Mouse (Mus musculus) R1 (cell line): ENCODE measurements around the gene Cacna1c.

Source experiments
- DNase-seq: peaks from one replicate; pipeline ENCODE4 v3.0.0-alpha.2; 2018; ENCODE audit warnings: low read depth, low spot score

The Cacna1c gene

DNA sequence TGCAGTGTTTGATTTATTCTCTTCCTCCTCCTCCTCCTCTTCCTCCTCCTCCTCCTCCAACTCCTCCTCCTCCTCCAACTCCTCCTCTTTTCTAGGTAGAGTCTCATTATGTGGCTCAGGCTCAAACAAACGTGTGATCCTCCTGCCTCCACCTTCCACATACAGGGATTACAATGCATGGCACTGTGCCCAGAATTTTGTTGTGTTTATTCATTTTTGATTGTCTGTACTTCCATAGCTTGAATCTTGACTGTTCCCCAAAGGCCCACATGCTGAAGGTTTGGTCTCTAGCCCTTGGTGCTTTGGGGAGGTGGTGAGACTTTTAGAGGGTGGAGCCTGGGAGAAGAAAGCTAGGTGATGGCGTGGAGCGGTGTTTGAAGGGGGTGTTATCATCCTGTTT, 383.7 kb downstream of the Cacna1c start:
- no peak for DNase-seq

DNA sequence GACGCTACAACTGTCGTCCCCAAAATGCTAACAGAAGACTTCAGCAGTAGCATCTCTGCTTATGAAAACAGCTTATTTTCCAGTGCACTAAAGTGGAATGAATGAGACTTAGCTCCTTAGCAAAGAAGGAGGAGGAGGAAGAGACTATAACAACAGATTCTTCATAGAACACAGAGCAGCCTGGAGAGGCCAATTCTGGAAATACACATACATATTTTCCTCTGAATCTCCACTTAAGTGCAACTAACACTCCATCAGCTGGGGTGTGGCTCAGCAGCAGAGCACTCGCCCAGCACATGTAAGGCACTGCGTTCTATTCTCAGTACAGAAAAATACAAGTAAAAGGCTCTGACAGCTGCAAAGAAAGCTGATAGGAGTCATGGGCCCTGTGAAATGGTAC, 384.2 kb downstream of the Cacna1c start:
- no peak for DNase-seq

DNA sequence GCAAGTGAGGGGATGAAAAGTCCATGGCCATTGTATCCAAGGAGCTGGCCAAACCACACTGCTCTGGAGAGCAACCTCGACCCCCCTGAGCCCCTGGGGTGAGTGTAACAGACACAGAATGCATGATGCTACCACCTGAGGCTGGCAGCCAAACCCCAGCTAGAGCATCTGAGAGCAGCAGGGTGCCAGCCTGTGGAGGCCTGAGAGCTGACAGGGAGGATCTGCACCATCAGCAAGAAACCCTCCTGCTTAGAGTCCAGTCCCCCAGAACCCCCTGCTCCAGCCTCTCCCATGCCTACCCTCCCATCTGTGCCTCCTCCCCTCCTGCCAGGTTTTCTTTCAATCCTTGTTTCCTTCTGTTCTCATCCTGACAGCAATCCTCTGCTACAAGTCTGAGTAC, 385.4 kb downstream of the Cacna1c start:
- no peak for DNase-seq

DNA sequence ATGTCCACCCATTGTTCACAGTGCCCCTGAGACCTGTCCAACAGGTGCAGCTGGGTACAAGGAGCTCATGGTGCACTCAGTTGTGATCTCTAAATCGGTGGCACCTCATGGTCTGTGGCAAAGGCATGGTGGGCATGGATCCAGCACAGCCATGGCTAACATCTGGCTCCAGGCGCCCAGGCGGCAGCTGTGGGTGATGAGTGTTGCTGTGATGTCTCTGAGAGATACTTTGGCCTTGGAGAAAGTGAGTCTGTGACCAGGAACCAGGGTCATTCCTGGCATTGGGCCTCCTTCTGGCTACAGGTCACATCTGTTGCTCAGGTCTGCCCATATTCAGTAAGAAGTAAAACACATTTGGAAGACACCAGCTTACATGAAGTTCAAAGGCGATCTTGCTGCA, 391.1 kb downstream of the Cacna1c start:
- DNase-seq = no peak

DNA sequence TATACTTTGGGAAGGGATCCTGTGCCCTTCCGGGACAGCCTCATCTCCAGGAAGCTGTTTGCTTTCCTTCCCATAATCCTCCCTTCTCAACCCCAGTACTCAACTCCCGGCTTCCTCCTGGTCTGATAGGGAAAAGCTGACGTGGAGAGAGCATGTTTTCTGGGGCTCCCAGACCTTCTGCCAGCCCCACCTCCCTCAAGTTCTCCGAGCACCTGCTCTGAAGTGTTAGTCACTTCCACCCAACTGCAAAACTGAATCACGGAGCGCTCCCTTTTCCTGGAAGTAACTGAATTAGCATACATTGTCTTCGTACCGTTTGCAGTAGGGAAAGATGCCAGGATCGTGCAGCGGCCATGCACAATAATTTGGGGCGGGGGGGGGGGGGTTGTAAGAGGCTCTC, 393.9 kb downstream of the Cacna1c start:
- peak; percentile 11 for DNase-seq

DNA sequence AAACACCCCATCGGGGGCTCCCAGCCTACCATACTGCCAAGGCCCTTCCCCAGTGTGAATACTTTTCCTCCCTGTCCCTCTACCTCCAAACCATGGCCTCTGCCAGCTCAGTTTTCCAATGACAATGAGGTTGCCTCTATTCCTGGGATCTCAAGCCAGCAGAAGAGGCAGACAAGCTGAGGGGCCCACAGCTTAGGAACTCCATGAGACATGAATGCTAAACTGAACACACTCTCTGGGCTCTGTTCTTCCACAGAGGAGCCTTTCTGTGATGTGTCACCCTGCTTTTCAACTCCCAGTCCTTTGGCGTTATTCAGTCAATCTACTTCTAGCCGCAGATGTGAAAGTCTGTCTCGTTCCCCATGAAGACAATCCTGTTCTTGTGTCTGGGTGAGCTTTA, 399.8 kb downstream of the Cacna1c start:
- DNase-seq = no peak

DNA sequence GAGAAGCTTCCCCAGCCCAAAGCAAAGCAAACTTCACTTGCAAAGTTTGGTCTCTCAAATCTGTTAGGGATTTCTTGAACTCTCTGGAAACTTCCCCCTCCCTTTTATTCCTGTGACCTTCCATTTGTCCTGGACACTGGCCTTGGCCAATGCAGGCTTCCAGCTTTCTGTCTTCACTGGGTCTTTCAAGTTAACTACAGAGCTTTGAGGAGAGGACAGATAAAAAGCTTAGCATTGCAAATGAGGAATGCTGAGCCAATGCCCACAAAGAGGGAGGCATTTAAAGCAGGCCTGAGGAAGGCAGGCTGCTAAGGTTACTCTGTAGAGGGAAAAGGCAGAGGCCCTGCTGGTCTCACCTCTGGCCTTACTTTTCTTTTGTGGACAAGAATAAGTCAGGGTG, 400.5 kb downstream of the Cacna1c start:
- DNase-seq = peak; percentile 20

DNA sequence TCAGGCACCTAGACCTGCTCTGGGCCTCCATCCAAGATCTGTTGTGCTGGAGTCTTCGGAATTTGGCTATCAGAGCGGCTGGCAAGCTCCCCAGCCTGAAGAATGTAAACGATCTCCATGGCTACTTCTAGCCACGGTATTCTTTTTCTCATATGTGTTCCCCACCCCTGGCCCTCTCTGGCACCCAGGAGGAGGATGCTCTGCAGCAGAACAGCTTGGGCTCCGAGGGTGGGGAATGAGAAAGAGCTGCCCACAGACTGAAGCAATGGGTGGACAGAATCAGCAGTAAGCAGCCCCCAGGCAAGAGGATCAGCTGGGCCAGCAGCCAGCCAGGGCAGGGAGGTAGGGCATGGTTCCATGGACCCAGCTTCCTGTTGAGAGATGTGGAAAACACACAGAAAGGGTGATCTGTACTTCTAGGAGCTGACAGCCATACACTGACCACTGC, 404.3 kb downstream of the Cacna1c start:
- no peak for DNase-seq

DNA sequence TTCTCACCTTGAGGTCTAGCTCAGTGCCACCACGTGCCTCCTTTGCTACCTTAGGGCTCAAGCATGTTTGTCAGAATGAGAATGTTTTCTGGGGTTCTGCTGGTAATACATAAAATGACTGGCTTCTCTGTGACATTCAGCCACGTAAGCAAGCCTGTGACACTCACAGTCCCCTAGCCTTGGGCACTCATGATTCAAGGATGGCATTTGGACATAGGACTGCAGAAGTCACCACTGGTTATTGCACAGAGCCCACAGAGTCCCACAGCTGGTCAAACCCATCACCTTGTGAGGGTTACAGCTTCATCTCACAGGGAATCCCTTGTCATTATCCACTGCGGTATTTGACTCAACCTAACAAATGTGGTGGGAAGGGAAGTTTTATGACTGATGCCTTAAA, 408.3 kb downstream of the Cacna1c start:
- no peak for DNase-seq

DNA sequence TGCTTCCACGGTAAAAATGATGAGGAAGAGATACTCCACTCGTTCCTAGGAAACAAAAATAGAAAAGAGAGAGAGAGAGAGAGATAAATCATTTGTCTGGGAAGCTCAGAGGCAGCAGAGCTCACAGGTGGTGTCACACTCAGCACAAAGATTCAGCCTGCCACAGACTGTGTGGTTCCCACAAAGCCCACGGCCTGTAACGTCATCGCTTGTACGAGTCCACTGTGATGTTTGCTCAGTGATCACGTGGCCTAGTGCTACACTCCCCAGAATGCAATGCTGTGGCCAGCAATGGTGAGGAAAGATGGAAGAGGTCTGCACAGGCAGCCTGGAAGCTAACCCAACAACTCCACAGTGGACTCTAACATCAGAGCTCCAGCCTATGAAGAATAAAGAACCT, 415.9 kb downstream of the Cacna1c start:
- no peak for DNase-seq

DNA sequence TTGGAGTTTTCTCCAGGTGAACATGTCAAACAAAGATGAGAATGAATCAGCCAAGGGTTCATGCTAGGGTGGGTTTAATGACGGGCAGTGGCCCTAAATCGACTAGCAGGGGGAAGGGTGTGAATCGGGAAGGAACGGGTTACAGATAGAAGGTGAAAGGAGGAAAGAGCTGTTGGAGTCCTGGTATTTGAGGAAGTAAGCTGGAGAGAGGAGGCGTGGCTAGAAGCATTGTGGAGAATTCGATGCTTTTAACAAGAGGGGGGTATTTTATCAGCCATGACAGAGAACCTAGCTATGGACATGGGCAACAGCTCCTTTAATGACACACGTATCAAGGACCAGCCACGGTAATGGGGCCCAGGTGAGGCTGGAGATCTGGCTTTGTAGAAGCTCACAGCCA, 417.0 kb downstream of the Cacna1c start:
- no peak for DNase-seq

DNA sequence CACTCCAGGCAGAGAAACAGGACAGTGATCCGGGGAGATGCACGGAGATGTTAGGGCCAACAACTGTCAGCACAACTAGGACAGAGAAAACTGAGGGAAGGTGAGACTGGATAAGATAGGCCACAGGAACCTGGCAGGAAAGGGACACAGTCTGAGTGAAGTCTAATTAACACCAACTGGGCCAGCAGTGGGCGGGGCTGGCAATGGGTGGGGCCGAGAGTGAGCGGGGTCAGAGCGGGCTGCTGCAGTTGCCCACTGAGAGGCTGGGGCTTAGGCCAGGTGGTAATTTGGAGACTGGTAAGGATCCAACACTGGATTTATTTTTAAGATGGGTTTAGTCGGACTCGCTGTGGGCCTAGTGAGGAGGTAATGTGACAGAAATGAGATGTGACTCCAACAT, 418.8 kb downstream of the Cacna1c start:
- no peak for DNase-seq

DNA sequence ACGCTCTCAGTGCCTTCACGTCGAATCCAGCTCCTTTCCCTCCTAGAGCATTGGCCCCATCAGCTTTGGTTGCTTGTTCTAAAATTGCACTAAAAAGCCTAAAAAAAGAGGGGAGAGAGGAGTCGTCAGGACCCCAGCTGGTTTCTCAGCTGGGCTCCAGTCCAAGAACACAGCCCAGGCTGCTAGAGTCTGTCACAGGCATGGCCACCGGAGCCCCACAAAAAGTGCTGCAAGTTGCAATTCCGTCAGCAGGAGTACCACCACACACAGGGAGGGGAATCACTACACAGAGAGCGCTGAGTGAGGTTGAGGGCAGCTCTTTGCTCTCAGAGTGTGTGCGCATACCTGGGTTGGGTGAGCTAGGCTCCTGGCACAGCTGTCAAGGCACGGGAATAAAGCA, 419.8 kb downstream of the Cacna1c start:
- DNase-seq = no peak

DNA sequence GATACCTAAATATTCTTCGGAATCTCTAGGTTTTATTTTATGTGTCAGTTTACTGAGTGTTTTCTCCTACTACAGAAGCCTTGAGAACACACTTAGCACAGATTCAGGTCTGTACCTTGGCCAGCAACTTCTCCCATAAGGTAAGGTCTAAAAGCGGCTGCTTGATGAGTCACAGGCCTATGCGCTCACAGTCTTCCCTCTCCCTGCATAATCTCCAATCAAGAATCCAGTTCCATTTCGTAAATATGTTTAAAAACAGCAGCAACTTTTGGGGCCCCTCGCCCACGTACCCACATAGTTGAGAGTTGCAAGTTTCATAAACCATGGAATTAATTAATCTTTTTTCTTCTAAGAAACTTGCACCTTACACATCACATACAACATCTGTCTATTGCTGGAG, 423.6 kb downstream of the Cacna1c start:
- no peak for DNase-seq

DNA sequence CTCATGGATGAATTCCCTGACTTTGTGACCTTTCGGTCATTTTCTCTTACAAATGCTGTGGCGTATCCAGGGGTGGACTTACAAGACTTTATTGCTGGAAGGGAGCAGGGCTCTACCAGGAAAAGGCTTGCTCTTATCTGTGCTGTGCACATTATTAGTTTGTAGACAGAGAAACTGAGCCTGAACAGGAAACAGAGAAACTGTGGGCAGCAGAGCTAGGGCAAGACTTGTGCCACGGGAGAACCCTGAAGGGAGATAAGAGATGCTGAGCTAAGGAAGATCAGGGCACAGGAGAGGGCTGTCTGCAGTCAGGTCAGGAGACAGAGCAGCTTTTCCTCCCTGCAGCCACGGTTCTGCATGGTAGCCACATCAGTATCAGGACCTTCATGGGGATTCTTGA, 425.1 kb downstream of the Cacna1c start:
- no peak for DNase-seq

DNA sequence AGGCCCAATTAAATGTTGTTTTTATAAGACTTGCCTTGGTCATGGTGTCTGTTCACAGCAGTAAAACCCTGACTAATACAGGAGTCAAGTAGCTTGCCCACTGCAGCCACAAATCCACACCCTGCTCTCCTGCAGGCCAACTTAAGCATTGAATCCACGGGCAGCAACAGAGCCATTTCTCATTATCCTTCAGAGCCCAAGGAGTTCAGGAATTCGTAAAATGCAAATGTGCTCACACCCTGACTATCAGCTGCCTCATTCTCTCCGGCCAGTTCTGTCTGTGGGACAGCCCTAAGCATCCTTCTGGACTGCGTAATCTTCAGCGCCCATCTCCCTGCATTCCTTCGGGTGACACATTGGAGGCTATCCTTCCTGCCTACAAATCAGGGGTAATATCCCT, 425.8 kb downstream of the Cacna1c start:
- peak; percentile 70 for DNase-seq

DNA sequence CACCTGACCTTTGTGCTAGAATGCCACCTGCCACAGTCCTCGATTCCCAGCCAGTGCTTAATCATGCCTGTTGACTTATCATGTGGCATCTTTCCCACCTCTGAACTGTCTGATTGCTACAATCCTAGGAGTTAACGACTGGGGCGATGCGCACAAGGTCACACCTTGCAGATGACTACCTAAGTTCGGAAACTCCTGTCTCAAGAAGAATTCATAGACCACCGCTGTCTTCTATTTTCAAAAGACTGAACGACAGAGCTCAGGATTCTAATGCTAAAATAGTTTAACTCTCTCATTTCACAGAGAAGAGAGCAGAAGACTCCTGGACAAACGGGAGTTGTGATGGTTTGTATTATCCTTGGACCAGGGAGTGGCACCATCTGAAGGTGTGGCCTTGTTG, 426.4 kb downstream of the Cacna1c start:
- DNase-seq = peak; percentile 56

DNA sequence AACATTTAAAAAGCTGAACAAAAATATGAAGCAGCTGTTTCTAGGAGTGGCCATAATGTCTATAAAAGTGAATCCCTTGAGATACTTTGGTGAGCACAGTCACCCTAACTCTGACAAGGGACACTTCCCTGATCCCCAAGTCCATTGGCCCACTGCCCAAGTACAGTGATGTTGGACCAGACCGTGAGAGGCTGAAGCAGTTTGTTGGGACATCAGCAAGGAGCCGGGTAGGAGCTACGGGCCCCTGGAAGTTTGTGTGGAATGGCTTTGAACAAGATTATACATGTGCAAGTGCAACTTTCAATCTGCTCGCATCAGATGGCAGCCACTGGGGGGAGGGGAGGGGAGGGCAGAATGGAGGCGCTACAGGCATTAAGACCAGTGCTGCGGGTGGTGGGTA, 428.5 kb downstream of the Cacna1c start:
- DNase-seq = no peak

DNA sequence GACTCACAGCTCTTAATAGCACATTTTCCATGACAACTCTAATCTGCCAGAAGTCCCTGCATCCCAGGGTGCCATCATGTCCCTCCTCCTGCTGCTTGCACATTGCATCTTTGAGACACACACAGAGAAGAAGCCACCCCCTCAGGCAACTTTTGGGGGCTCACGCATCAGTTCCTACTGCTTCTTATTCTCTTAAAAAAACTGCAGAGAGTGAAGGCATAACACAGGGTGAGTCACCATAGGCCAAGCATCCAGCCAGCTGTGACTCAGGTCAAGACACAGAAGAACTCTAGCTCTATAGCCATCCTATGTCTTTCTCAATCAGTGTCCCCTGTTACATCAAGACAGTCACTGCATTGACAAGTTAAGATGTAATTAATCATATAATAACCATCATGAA, 431.0 kb downstream of the Cacna1c start:
- DNase-seq = no peak

DNA sequence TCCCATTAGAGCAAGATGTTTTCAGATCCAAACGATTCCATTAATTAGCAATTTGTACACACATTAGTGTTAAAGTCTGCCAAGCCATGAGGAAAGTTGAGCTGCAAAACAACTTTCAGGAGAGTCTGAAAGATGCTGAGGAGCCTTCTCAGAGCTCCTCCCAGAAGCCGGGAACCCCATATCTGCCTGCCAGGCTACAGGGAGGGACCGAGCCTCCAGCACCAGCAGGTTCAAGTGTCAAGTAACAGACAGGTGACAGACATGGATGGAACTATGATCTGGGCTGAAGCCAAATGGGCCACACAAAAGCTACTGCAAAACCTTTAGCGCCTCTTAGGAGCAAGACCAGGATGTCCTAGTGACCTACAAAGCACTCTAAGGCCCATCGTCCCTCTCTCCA, 437.2 kb downstream of the Cacna1c start:
- no peak for DNase-seq

DNA sequence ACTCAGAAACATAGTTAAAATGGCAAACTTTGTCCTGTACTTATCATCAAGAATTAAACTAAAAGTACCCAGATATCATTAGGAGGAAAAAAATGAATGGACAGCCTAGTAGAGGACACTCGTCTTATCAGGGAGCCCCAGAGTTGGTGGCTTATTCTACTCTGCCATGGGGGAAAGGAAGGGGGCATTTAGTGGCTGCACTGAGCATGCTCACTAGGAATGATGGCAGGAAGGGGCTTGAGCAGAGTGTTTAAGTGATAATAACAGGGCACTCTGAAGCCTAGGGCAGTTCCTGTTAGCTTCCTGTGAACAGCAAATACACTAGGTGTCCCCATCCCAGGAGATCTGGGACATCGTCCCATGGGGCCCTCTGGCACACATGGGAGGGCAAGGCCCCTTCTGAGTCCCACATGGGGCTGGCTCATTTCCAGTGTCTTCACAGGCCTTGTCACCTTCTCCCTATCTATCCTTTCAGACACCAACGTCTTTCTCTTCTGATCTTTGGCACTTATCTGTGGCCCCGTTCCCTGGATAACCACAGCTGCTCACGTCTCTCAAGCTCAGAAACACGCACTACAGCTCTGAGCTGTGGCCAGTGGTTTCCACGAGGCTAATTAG, 437.8 kb downstream of the Cacna1c start:
- DNase-seq = no peak

DNA sequence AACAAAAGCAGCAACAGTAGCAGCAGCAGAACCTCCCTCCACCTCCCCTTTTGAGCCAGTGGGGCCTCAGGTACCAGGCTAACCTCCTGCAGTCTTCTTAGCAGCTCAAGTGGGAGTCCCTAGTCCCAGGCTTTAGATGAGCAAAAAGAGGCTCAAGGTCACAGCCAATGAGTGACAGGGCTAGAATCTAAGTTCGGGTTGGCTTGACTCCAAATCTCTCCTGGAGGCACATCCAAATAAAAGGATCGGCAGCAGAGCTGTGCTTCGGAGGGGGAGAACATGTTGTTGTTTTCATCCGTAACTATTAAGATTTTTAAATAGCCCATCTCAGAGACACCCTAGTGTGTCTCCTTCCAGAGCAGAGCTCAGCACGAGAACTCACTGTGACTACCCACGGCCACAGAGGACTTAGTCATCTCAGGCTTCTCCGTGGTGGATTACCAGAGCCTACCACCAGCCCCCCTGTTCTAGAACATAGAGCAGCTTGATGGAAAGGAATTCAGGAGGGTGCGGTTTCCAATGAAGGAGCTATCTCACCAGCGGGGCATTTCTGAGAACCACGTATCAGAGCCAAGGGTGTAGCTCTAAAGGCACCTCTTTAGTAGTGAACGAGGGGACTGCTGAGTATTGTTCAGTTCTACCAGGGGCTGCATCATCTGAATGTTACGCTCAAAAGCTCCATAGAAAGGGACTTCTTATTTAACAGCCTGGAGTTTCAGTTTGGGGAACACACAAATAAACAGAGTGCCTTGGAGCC, 438.5 kb downstream of the Cacna1c start:
- no peak for DNase-seq

DNA sequence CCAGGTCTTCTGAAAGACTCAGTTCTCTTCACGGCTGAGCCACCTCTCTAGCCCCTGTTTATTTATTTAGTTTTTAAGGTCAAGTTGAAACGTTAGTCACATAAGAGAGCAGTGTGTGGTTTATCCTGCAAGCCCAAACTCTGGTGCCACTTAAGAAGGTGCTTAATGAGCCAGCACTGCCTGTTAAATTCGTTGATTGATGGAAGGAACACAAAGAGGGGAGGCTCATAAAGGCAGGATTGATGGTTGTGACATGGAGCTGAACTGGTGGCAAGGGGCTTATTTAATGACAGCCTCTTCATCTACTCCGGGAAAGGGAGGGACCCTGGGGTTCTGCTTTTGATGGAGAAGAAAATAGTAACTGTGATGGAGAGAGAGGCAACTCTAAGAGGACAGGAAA, 439.7 kb downstream of the Cacna1c start:
- no peak for DNase-seq

DNA sequence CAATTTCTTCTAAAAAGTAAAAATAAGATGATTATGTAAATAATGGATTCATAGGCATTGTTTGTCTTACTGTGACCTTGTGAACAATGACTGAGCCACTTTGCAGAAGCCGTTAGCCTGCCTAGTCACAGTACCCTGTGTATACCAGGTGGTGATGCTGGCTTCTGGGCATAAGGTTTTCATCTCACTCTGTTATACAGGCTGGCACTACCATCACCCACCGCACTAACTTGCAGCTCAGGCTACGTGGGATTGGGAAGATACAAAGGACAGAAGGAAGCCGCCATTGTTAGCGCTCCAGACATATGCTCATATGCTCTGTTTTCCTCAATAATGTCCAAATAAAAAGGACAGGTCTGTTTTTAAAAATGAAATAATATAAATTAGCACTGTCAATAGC, 440.4 kb downstream of the Cacna1c start:
- DNase-seq = no peak
